Mouse (Mus musculus) spleen, adult 2 months (tissue): ENCODE results near the gene Wdr63.

Source experiments
- CTCF ChIP-seq: fragments of 200-500 bp; IDR thresholded peaks from 2 replicates; pipeline ENCODE4 v1.5.1; 2011; ENCODE audit warnings: mild to moderate bottlenecking, inconsistent platforms; ENCODE audit not compliant: insufficient read depth, insufficient read length, insufficient replicate concordance; ENCODE audit errors: extremely low read depth
- POLR2A ChIP-seq: fragments of 200-500 bp; IDR thresholded peaks from 2 replicates; pipeline ENCODE4 v1.6.1; 2011; ENCODE audit warnings: low read depth, low read length, inconsistent platforms

- TF ChIP-seq CTCF, result no peak
- TF ChIP-seq POLR2A, result no peak
These were observed 94.4 kb downstream of the Wdr63 start for GRCm38 (mm10) chr3:146013490-146013889.
